Mouse (Mus musculus) hindbrain, embryonic 12.5 days (tissue): ENCODE data around the gene Gm853. TPM values are rescaled to one million over a fixed set of nuclear protein-coding genes. Genes with fewer than 3 reads are reported as not detected.

Experiments used
- polyA plus RNA-seq: library from polyadenylated mRNA; unstranded; fragments of >200 nt; fragmentation: Nextera tagmentation; extraction: Ambion mirVana; gene quantifications from 2 replicates; pipeline ENCODE4 v1.2.1, GENCODE M21; 2016

Gene Gm853
- polyA plus RNA-seq, 1 experiment from 2014 or later, result 1.1 TPM

Other genes starting within 250 kb of the Gm853 start
- 10.3 and 12.6 TPM in 2 replicates for gene Adgrb2, start 237.5 kb downstream of the Gm853 start, polyA plus RNA-seq
- gene Col16a1, start 174.6 kb downstream of the Gm853 start, polyA plus RNA-seq, result 29.8 and 32.5 TPM in 2 replicates
- gene Pef1, start 119.8 kb downstream of the Gm853 start, polyA plus RNA-seq, result 59.7 and 61.0 TPM in 2 replicates
- gene Hcrtr1, start 83.0 kb downstream of the Gm853 start, polyA plus RNA-seq, result 1.0 and 1.3 TPM in 2 replicates
- 10.6 and 11.0 TPM in 2 replicates for gene Tinagl1, start 47.3 kb downstream of the Gm853 start, polyA plus RNA-seq
- gene Serinc2, start 56.8 kb upstream of the Gm853 start, polyA plus RNA-seq, result 85.2 and 85.3 TPM in 2 replicates
- 44.2 and 46.0 TPM in 2 replicates for gene Fabp3, start 86.2 kb upstream of the Gm853 start, polyA plus RNA-seq
- 0.46 TPM in 1 of 2 replicates, not detected in the other for gene Gm10570, start 86.3 kb upstream of the Gm853 start, polyA plus RNA-seq
- gene Zcchc17, start 137.5 kb upstream of the Gm853 start, polyA plus RNA-seq, result 76.2 and 80.5 TPM in 2 replicates
- gene Snrnp40, start 137.7 kb upstream of the Gm853 start, polyA plus RNA-seq, result 147 and 151 TPM in 2 replicates